Mouse (Mus musculus) neural tube, embryonic 12.5 days (tissue): Measurements from ENCODE around the gene Rab32. TPM values are rescaled to one million over a fixed set of nuclear protein-coding genes. Genes with fewer than 3 reads are reported as not detected.

ENCODE experiments used
- polyA plus RNA-seq: library from polyadenylated mRNA; unstranded; fragments of >200 nt; fragmentation: Nextera tagmentation; extraction: Ambion mirVana; gene quantifications from 2 replicates; pipeline ENCODE4 v1.2.1, GENCODE M21; 2016

Gene Rab32
- polyA plus RNA-seq, 1 experiment from 2014 or later = 7.6 TPM

Other genes starting within 250 kb of the Rab32 start
- 0.11 and 0.19 TPM in 2 replicates for gene Adgb, start 85.9 kb downstream of the Rab32 start, polyA plus RNA-seq
- not detected in 2 replicates for gene Gm10944, start 123.1 kb upstream of the Rab32 start, polyA plus RNA-seq